Mouse (Mus musculus): ENCODE measurements around the gene Prrg1.
"Not testable (repeated sequence)": the region's sequence is repeated elsewhere in the genome, so short reads cannot be mapped to it uniquely, and the experiment has no call there.

Gene Prrg1

DNA sequence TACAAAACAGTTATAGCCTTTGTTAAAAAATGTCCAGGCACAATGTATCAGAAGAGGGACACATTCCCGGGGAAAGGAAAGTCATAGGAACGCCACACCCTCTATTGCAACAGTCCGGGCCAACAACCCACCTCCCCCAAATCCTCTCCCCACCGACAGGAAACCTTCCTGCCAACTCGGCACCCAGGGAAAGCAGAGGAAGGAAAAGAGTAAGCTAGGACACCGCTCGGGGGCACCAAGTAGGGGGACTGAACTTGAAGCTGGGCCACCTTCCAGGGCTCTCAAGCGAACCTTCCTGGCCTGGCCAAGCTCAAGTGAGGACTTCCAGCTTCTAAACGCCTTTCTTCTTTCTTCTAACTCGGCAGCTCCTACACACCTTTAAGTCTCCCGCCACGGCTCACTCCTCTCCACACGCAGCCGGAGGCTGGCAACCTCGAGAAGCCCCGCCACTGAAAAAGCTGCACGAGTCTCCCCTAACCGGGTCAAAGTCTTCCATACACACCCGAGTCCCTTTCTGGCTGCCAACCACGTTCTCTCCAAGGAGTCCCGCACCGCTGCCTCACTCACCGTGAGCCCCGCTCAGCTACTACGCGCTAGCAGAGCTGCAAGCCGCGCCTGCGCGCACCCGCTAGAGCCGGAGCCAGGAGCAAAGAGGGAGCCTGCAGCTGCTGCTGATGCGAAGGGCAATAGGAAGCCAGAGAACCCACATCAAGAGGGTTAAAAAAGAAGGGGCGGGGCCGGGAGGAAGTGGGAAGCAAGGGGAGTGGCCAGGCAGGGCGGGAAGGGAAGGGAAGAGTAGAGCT, at the start of gene Prrg1:
TSS of gene Prrg1 (minus strand) at position 695 of the 803 bp plus-strand sequence.
- DNase-seq (ENCODE audit: low read depth, low spot score) = peak; percentile 49

GRCm38 (mm10) chrX:78605814-78606213, 22.1 kb upstream of the Prrg1 start:
- no peak for DNase-seq (ENCODE audit: low read depth, low spot score)

GRCm38 (mm10) chrX:78593138-78593537, 9.4 kb upstream of the Prrg1 start:
- no peak for DNase-seq (ENCODE audit: low read depth, low spot score)

DNA sequence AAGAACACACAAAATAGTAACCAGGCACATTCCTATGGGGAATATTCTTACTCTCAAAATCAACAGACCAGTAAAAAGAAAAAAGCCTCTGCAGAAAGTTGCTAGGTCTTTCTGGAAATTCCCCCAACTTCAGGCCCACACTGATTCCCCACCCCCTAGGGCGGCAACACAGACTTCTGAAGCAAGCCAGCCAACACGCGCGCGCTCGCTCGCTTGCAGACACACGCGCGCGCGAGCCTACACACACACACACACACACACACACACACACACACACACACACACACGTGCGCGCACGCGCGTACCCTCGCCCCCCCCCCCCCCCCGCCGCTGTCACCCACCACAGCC, 868 bp downstream of the Prrg1 start:
- no peak for DNase-seq (ENCODE audit: low read depth, low spot score)

- no peak for DNase-seq (ENCODE audit: low read depth, low spot score)
Observed at GRCm38 (mm10) chrX:78563451-78563850, 20.2 kb downstream of the Prrg1 start.

- no peak for DNase-seq (ENCODE audit: low read depth, low spot score)
Observed at GRCm38 (mm10) chrX:78553399-78553798, 30.3 kb downstream of the Prrg1 start.

GRCm38 (mm10) chrX:78552704-78553103, 31.0 kb downstream of the Prrg1 start:
- no peak for DNase-seq (ENCODE audit: low read depth, low spot score)

DNA sequence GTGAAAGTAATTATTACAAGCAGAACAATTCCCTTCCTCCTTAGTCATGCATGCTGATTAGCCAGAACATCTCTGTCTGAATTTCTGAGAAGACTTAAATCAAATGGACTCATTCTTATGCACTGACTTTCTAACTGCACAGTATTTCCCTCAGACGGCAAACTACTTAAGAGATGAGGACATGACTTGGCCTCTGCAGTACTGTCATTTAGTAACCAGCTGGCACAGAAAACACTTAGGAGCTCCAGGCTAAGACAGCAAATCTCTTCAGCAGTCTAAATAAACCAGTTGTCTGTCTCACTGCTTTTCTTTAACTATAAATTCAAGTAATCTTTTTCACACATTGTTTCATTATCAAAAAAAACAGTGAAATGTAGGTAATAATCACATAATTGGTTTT, 36.0 kb downstream of the Prrg1 start:
- no peak for DNase-seq (ENCODE audit: low read depth, low spot score)

DNA sequence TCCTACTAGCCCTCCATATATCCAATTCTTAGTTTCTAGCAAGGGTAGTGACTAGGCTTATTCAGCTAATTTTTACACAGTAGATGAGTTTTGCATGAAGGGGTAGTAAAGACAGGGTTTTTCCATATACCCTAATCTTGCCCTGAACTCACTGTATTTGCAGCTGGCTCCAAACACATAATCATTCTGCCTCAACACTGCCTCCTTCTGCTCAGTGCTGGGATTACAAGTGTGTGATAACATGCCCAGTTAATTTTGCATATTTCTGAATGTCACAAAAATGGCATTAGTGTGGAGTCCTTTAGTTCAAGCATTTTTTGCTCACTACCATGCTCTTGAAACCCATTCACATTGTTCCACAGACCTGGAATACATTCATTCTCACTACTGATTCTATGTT, 44.0 kb downstream of the Prrg1 start:
- DNase-seq (ENCODE audit: low read depth, low spot score) = no peak

GRCm38 (mm10) chrX:78538632-78539316, 44.9 kb downstream of the Prrg1 start:
- DNase-seq (ENCODE audit: low read depth, low spot score) = no peak

- no peak for DNase-seq (ENCODE audit: low read depth, low spot score)
Observed at GRCm38 (mm10) chrX:78518301-78518700, 65.4 kb downstream of the Prrg1 start.

GRCm38 (mm10) chrX:78482987-78483386, 100.7 kb downstream of the Prrg1 start:
- DNase-seq (ENCODE audit: low read depth, low spot score) = no peak

GRCm38 (mm10) chrX:78479710-78480109, 104.0 kb downstream of the Prrg1 start:
- DNase-seq (ENCODE audit: low read depth, low spot score) = no peak

- no peak for DNase-seq (ENCODE audit: low read depth, low spot score)
Observed at GRCm38 (mm10) chrX:78434357-78434756, 149.3 kb downstream of the Prrg1 start.

- not testable (repeated sequence) for DNase-seq (ENCODE audit: low read depth, low spot score)
Observed at GRCm38 (mm10) chrX:78403346-78403745, 180.3 kb downstream of the Prrg1 start.

Data from telencephalon, adult 2 months (tissue).